Mouse (Mus musculus) adrenal gland, adult 18-20 months (tissue): ENCODE results near the gene Srarp. TPM values are rescaled to one million over a fixed set of nuclear protein-coding genes. Genes with fewer than 3 reads are reported as not detected.
A peak's percentile ranks its signal among the peaks of the same experiment; 100 is the strongest.

ENCODE experiments used
- DNase-seq, 2 experiments: peaks; one replicate each; pipeline ENCODE4 v3.0.0; 2021 to 2022; ENCODE audit warnings: low spot score in 2 of 2
- total RNA-seq, 2 experiments: library from RNA; stranded (reverse); gene quantifications; 1 replicate in 1 of 2; 2 replicates in 1 of 2; pipeline ENCODE4 v1.2.3; 2021

Srarp gene
- total RNA-seq, 2 experiments from 2014 or later: 0.35 TPM; not detected in 1

DNA sequence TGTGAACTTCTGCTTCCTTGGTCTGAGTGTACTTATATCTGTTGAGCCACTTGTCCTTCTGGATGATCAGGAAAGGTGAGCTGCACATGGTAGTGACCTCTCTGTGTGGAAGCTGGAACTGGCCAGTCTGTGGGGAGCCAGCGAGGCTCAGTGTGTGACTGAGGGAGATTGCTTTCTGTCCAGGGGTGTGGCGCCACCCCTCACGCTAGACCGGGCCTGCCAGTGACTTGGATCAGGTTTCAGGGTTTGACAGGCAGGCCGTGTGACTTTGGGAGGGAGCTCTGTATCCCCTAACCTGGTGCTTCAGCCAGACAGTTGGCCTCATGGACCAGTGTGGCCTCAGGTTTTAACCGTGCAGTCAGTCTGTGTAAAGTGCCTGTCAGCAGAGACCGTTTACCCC, 22.3 kb upstream of the Srarp start:
- DNase-seq: no peak

- no peak for DNase-seq
Observed at GRCm38 (mm10) chr4:141456193-141456938, 20.5 kb upstream of the Srarp start.

DNA sequence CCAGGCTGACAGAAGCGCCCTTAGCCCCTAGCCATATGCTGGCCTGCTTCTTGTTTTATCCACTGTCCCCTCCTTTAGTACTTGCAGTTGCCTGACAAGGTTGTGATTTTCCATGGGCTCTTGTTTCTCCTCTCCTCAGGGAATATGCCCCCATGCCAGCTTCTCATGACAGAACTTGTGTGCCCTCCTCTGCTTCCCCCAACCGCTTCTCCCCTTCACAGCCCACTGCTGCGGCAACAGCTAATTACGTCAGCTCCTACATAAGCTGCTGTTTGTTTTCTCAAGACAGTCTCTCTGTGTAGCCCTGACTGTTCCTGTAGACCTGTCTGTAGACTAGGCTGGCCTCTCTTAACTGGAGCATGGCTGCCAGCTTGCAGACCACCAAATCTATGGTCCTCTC, 19.6 kb upstream of the Srarp start:
- DNase-seq: no peak

- DNase-seq: no peak
Observed at GRCm38 (mm10) chr4:141454581-141455350, 18.9 kb upstream of the Srarp start.

DNA sequence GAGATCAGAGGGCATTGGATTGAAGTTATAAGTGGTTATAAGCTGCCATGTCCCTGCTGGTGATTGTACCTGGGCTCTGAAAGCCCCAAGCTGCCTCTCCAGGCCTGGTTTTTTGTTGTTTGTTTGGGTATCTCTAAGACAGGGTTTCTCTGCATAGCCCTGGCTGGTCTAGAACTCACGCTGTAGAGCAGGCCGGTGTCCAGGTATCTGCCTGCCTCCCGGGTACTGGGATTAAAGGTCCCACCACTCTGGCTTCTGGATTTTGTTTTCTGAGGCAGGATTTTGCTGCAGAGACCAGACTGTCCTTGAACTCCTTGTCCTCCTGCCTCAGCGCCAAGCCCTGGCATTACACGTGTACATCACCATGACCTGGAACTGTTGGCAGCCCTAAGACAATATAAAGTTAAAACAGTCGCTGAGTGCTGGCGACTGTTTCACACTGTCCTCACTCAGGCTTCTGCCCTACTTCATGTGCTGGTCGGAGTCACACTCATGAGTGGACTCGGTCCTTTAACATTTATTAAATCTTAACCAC, 16.1 kb upstream of the Srarp start:
- no peak for DNase-seq

DNA sequence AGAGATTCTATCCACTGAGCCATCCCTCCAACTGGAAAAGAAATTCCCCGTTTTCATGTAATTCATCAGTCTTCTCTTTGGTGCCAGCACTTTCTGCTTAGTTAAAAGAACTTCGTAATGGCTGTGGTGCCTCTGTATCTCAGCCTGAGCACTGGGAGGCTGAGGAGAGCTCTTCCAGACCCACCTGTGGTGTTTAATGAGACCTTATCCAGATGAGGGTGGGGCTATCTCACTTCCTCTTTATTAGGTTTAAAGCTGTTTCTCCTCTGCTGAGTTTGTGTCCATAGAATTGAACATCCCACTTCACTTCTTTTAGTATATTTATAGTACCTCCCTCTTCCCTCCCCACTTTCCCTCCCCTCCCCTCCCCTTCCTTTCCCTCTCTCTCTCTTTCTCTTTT, 15.3 kb upstream of the Srarp start:
- no peak for DNase-seq

- DNase-seq: no peak
Observed at GRCm38 (mm10) chr4:141446211-141446610, 10.3 kb upstream of the Srarp start.

- DNase-seq: no peak
Observed at GRCm38 (mm10) chr4:141445328-141445720, 9.4 kb upstream of the Srarp start.

- DNase-seq: peak; percentile 86 to 92
Observed at GRCm38 (mm10) chr4:141444451-141445327, 8.8 kb upstream of the Srarp start, which contains the start of gene Zbtb17. Zbtb17 (plus strand) TSS chr4:141444654.

DNA sequence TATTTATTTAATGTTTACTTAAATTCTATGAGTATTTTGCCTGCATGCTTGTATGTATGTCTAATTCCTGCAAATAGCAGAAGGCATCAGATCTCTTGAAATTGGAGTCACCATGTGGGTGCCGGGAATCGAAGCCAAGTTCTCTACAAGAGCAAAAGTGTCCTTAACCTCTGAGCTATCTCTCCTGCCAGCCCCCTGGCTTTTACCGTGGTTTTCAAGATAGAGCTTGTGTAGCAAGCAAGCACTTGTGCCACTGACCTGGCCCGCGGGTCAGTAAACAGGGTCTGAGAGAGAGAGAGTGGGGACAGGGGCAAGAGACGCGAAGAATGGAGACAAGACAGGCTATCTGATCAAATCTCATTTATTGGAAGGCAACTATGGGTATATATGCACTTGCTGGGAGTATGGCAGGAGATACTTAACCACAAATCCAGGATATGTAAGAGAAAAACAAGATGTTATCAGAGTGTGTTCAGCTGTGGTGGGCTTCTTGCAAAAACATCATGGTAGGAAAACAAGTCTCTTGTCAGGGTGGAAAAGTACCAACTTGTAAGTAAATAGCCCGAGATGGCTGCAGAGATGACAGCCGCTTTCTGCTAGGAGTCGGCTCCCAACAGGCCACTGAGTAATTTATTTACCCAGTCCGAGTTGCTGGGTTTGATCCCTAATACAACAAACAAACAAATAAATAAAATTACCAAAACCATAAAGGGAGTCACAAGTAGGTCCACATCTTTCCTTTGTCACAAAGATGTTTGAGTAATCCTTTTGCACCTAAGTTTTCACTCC, 7.9 kb upstream of the Srarp start:
- no peak for DNase-seq

GRCm38 (mm10) chr4:141440877-141441276, 5.0 kb upstream of the Srarp start:
- DNase-seq: no peak

DNA sequence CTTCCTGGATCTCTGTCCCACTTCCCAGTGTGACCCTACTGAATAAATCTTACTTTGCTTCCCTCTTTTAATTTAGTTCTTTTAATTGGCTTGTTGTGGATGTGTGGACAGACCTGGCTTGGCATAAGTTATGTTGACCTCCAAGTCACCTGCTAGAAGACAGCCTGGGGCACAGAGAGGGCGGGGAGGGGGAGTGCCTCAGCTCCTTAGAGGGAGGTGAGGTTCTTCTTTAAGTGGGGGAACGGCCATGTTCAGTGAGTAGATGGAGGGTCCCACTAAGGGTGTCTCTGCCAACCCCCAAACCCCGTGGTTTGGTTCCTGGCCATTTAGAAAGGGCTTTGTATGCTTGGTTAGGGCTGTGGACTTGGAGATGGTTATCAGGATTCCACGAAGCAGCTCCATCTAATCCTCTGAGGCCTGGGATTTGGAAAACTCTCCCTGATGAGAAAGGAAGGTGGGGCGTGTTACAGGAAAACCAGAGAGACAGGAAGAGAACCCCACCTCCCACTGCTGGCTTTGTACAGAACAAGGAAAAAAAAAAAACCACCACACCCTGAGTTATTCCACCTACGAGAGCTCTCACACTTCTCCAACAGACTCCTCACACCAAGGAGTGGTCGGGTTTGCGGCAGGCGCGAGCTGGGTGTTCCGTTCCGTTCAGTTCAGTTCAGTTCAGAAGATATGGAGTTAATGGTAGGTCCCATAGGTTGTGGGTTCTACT, 3.3 kb upstream of the Srarp start:
- DNase-seq: no peak

GRCm38 (mm10) chr4:141433191-141433590, 2.7 kb downstream of the Srarp start:
- no peak for DNase-seq

GRCm38 (mm10) chr4:141432666-141433065, 3.2 kb downstream of the Srarp start:
- no peak for DNase-seq

DNA sequence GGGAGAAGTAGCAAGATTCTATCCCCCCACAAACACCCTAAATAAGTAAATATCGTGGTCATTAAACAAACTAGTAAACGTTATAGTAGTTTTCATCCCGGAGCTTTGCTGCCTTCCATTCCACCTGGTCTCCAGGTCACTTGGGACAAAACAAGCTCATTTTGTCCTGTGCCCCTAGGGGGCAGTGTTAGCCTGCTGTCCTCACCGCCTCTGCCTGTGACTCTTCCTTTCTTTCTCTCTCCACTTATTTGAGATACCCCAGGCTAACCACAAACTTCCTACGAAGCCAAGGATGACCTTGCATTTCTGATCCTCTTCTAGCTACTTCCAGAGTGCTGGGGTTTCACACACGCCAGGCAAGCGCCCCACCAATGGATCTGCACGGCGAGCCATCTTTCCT, 4.9 kb downstream of the Srarp start:
- peak; percentile 77 to 79 for DNase-seq

DNA sequence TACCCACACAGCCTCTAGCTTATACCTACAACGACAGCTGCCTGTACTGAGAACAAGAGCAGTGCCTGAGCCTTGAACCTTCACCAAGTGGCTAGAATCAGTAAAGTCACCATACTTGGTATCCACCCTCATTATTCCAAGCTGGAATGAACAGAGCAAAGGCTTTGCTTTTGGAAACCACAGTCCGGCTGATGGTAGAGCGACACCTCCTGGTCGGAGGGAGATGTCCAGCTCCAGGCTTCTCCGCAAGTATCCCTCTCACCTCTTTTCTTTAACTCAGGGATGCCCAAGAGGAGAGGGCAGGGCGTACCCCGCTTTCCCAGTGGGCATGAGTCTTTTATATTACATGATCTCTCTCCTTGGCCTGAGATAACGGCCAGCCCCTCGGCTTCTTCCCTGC, 6.1 kb downstream of the Srarp start:
- DNase-seq: no peak

GRCm38 (mm10) chr4:141429381-141429780, 6.5 kb downstream of the Srarp start:
- no peak for DNase-seq

- DNase-seq: no peak
Observed at GRCm38 (mm10) chr4:141427921-141428320, 8.0 kb downstream of the Srarp start.

GRCm38 (mm10) chr4:141426796-141427745, 8.8 kb downstream of the Srarp start:
- DNase-seq: no peak
